Comparison of ENCODE assay signal across 19 mouse cellular contexts in genomic region chr6:148514124-148514523, GRCm38 (mm10).
DNase-seq lines count a peak whose midpoint lies in the region; ATAC-seq lines count a peak whose summit lies in the region.
"Had no signal": no experiment of that assay in that cellular context is flagged by ENCODE, and none has a peak within 500 bp of the region (broad histone marks: within the 10 kb centered on the region; RNA-seq: fewer than 3 reads in every experiment).

No protein-coding gene starts in this region.

- H3K27me3 ChIP-seq in liver, embryonic 11.5 days (replicated peaks; ENCODE audit: control insufficient read depth, insufficient read depth, low read length): no peaks in the 10 kb centered on the region
- H3K27me3 ChIP-seq: embryonic facial prominence, embryonic 15.5 days; forebrain, embryonic 13.5 days; heart, embryonic 12.5 days; midbrain, embryonic 13.5 days had no signal

- H3K4me3 ChIP-seq in liver, embryonic 11.5 days (ENCODE audit: low read depth, low read length): no peak overlapping the region
- H3K4me3 ChIP-seq: embryonic facial prominence, embryonic 15.5 days; forebrain, embryonic 13.5 days; heart, embryonic 12.5 days; midbrain, embryonic 13.5 days had no signal

- H3K9me3 ChIP-seq in liver, embryonic 11.5 days (ENCODE audit: control insufficient read depth, low read length): no peaks in the 10 kb centered on the region
- H3K9me3 ChIP-seq: embryonic facial prominence, embryonic 15.5 days; forebrain, embryonic 13.5 days; G1E; heart, embryonic 12.5 days; midbrain, embryonic 13.5 days had no signal

- no peak for DNase-seq in frontal cortex, postnatal 25 days (ENCODE audit: low spot score in 2 of 2)
- no peak for DNase-seq in liver, embryonic 11.5 days (ENCODE audit: low spot score)
- no peak for DNase-seq in liver
- DNase-seq in forelimb bud, embryonic 11.5 days (ENCODE audit: low read depth, low spot score): peak; percentile 7
- DNase-seq in right cerebral cortex, postnatal 10 days (ENCODE audit: low spot score in 2 of 2): peak; percentile 38 to 47
- no peak for DNase-seq in thymus, postnatal 4 days
- DNase-seq: adrenal gland, adult 2 months; cerebellum, adult 11-12 months; gastrocnemius, postnatal 36 days; heart, postnatal 36 days; lung, adult 18-20 months; lung, postnatal 4 days; thymus, postnatal 36 days had no signal

- H3K36me3 ChIP-seq in liver, embryonic 11.5 days (ENCODE audit: control insufficient read depth, insufficient read depth, low read length): no peaks in the 10 kb centered on the region
- H3K36me3 ChIP-seq: embryonic facial prominence, embryonic 15.5 days; G1E; heart, embryonic 12.5 days; midbrain, embryonic 13.5 days had no signal

- no peak overlapping the region for H3K9ac ChIP-seq in liver, embryonic 11.5 days (ENCODE audit: low read depth, low read length)
- H3K9ac ChIP-seq: embryonic facial prominence, embryonic 15.5 days; forebrain, embryonic 13.5 days; heart, embryonic 12.5 days; midbrain, embryonic 13.5 days had no signal

- peaks cover 36% of the 10 kb centered on the region for H3K4me1 ChIP-seq in liver, embryonic 11.5 days (replicated peaks; ENCODE audit: control insufficient read depth, insufficient read depth, low read length)
- H3K4me1 ChIP-seq: forebrain, embryonic 13.5 days; midbrain, embryonic 13.5 days had no signal

- peak overlapping the region; percentile 4; the same call in 1 of the 2 replicates for H3K4me2 ChIP-seq in liver, embryonic 11.5 days
- H3K4me2 ChIP-seq: embryonic facial prominence, embryonic 15.5 days; forebrain, embryonic 13.5 days; heart, embryonic 12.5 days; midbrain, embryonic 13.5 days had no signal

- 84% methylated on average over 6 of the region's 6 CpGs for WGBS in liver, embryonic 11.5 days

- peak; percentile 72 for ATAC-seq in frontal cortex, adult (ENCODE audit: low TSS enrichment)
- ATAC-seq in liver, embryonic 11.5 days (replicated peaks; ENCODE audit: low FRiP score): no peak
- ATAC-seq: forebrain, embryonic 13.5 days; midbrain, embryonic 13.5 days had no signal

- peak overlapping the region; percentile 57; the same call in 1 of the 2 replicates for H3K27ac ChIP-seq in liver, embryonic 11.5 days (ENCODE audit: low read depth, low read length)
- H3K27ac ChIP-seq: embryonic facial prominence, embryonic 15.5 days; forebrain, embryonic 13.5 days; midbrain, embryonic 13.5 days had no signal

Comparison
In these comparisons a context has a peak if more than half of its experiments do, and no peak if none do; other contexts are left out.
1. DNase-seq: peak in forelimb bud, embryonic 11.5 days (single experiment) and right cerebral cortex, postnatal 10 days (2 of 2); none in frontal cortex, postnatal 25 days (0 of 2), liver, embryonic 11.5 days (single experiment), liver (single experiment) and thymus, postnatal 4 days (single experiment).